Mouse (Mus musculus): ENCODE measurements around the gene Mecom.

The Mecom gene

DNA sequence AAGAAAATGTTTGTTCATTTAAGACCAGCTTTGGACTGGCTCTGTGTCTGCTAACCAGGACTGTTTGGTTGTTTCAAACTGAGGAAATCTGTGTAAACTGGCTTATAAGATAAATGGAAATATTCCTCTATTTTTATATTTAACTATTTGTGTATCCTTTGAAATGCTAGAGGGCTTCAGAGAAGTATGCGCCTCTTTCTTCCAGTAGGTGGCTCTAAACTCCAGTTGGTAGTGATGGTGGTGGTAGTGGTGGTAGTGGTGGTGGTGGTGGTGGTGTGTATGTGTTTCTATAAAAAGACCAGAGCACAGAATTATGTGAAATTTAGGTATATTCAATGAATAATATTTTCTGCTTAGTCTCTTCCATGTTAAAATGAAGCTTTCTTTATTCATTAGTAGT lies 548.8 kb downstream of the Mecom start:
- peak; percentile 10 for DNase-seq

- peak; percentile 10 for DNase-seq
Measured at GRCm38 (mm10) chr3:29997068-29997467, 550.7 kb downstream of the Mecom start.

DNA sequence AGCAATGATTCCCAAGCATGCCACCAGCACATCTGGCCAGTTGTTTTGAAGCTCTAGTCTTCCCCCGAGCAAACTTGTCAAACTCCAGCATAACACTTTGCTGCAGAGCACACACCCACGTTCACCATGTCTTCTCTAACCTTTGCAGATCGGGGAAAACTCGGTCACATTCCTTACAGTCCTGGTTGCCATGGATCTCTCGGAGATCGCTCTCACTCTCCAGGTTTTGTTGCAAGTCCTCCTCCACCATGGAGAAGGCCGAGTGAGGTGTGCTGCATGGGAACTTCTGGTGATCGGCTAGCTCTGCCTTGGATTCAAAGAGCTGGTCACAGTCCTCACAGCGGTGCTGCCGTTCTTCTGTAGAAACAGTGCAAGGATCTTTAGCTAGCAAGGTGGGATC lies 554.5 kb downstream of the Mecom start:
- DNase-seq: no peak

- DNase-seq: no peak
Measured at GRCm38 (mm10) chr3:29991523-29991922, 556.3 kb downstream of the Mecom start.

- DNase-seq: no peak
Measured at GRCm38 (mm10) chr3:29984431-29984830, 563.4 kb downstream of the Mecom start.

DNA sequence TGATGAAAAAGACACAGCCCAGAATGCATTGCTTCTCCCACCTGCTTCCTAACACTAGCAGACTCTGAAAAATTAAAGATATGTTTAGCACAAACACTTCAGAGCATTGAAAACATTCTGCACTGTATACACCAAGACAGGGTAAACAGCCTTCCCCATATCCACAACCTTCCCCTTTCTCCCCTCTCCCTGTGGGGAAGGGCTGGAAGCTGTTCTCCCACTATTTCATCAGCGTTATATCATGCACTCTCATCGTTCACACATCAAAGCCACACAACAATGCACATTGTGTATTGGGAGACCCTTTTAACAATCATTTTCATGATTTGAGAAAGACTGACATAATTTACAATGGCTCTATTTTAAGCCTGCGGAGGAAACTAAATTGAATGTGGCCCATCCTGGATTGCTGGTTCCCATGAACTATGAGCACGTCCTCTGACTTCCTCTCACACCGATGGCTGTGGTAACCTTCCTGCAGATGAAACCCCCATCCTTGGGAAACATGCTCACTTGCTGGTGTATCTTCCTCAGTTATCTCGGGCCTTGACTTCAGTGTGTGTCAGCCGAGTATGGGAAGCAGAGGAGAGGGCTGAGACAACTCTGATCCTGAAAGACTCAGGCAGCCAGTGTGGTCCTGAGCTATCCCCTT lies 566.4 kb downstream of the Mecom start:
- no peak for DNase-seq

GRCm38 (mm10) chr3:29980531-29980930 lies 567.3 kb downstream of the Mecom start:
- no peak for DNase-seq

DNA sequence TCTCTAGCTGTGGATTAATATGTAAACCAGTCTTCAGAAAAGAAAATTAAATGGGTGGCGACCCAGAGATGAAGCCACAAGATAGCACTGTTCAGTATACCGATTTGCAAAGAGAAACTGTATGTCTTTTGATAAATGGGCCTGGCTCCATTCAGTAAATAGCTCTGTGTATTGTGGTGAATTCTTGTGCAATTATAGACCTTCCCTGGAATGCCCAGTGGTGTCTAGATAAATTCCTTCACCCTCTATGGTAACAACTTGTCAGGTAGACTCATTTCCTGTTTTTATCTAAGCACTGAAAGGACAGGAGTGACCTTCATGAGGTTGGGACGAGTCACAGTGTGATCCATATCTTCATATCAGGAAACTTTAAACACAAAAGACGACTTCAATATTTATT lies 571.2 kb downstream of the Mecom start:
- DNase-seq: no peak

- DNase-seq: no peak
Measured at GRCm38 (mm10) chr3:29968433-29968949, 579.3 kb downstream of the Mecom start.

- DNase-seq: no peak
Measured at GRCm38 (mm10) chr3:29963953-29964352, 583.9 kb downstream of the Mecom start.

- DNase-seq: no peak
Measured at GRCm38 (mm10) chr3:29963447-29963846, 584.4 kb downstream of the Mecom start.

DNA sequence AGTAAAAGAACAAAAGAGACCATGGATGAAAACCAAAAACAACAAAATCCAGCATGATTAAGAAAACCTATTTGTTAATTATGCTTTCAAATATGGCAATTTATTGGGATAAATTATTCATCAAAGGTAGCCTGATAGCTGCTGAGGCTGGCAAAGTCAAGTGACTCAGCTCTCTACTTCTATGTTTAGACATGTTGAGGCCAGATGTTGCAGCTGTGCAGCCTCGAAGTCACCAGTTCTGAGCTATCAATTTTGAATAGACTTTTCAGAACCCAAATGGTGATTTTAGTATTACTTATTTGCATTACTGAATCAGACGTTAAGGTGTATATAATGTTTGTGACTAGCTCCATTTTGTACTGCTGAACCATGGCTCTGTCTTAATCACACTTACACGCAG lies 588.8 kb downstream of the Mecom start:
- DNase-seq: no peak

DNA sequence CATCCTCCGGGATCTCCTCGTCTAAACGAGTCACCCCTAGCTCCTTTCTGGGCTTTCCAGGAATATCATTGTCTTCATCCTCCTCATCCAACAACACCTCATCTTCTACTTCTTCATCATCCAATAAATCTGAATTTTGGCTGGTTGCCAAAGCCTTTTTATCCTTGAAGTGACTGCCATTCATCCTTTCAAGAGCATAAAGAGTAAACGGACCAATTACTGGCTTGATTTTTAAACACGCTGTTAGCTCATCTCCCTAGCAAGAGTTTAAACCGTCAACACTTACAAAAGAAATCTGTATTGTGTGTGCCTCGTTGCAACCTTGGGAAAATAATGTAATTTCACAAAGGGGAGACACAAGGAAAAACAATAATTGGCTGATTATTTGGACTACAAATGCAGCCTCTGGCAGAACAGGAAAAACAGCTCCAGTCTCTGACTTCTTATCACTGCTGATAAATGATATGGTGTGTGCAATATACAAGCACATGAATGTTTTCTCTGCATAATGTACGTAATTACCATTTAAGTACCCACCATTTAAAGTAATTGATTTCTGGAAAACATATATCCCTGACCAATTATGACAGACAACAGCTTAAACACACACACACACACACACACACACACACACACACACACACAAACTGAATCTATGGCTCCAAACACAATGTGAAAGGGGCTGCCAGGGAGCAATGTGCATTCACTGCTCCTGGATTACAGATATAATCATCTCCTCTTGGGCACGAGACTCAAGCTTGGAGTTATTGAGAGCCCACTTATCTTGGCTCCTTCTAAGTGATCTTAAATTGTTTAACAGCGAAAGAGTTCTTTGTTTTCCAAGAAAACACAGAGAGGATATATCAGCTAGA lies 590.2 kb downstream of the Mecom start:
- no peak for DNase-seq

- no peak for DNase-seq
Measured at GRCm38 (mm10) chr3:29953269-29953668, 594.5 kb downstream of the Mecom start.

DNA sequence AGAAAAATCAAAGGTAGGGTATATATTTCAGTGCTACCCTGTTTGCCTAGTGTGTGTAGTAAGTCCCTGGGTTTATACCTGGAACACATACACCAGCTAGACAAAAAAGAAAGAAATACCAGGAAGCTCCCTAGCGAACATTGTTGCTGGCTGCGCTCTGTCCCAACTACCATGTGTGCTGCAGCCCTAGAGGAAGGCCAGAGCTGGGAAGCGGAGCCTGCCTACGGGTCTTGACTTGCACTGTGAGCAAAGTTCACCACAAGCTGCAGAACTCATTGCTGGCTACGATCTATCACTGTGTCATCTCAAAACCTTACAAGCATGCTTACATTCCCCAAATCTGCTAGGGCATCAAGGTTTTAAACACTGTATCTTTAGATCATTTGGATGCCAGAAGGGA lies 597.0 kb downstream of the Mecom start:
- DNase-seq: no peak

DNA sequence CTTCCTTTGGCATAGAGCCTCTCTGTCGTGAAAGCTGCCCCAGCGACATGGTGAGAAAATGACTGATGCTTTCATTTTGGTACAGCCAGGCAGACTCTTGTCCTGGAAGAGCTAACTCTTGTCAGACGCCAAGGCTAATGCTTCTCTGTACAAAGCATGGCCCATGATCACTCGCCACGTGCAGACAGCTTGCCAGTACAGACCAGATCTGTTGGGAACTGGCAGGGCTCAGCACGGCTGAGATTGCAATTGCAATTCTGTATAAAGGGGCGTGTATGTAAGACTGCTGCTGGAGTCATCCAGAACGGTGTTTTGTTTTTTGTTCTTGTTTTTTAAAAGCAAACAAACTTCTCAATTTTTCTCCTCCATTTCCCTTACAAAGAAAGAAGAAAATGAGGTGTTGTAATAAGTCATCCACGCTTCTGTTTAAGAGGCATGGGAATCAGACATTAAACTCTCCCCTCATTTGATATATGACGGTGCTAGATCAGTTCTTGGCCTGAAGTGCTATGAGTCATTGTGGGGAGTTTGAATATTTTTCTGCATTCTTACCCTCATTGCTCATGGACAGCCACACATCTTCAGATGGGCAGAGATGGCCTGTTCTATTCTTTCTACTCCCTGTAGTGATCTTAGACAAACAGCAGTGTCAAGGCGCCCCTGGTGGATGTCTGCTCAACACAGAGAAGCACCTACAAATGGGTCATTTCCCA lies 644.1 kb downstream of the Mecom start:
- no peak for DNase-seq
